Mouse (Mus musculus) CH12.LX (cell line): Measurements from ENCODE around the gene Acads. TPM values are rescaled to one million over a fixed set of nuclear protein-coding genes. Genes with fewer than 3 reads are reported as not detected.

Source experiments
- DNase-seq: peaks from one replicate; pipeline ENCODE4 v3.0.0-alpha.2; 2013; ENCODE audit errors: extremely low read depth
- H3K27ac ChIP-seq: 2 replicates; pipeline ENCODE4 v1.5.1; 2012; ENCODE audit warnings: low read depth, mild to moderate bottlenecking, control low read depth, moderate library complexity; ENCODE audit not compliant: insufficient read depth
- H3K27me3 ChIP-seq: replicated peaks from 2 replicates; pipeline ENCODE3; 2012; ENCODE audit warnings: inconsistent platforms
- H3K36me3 ChIP-seq, 2 experiments: replicated peaks in 1 of 2; 2 replicates each; pipeline versions ENCODE3 to v1.6.1; 2012; ENCODE audit warnings: inconsistent platforms in 1 of 2, low read length in 1 of 2, mild to moderate bottlenecking in 1 of 2, mixed read lengths in 1 of 2, moderate library complexity in 1 of 2; ENCODE audit not compliant: control insufficient read depth in 1 of 2, insufficient read depth in 1 of 2
- H3K4me1 ChIP-seq, 2 experiments: 2 replicates each; pipeline ENCODE4 v1.6.1; 2012; ENCODE audit warnings: inconsistent platforms in 1 of 2, moderate library complexity in 1 of 2; ENCODE audit not compliant: insufficient read depth in 2 of 2, control insufficient read depth in 1 of 2
- H3K4me2 ChIP-seq: 2 replicates; pipeline ENCODE4 v1.6.1; 2012; ENCODE audit warnings: low read depth, mild to moderate bottlenecking, control low read depth; ENCODE audit not compliant: poor library complexity, insufficient read depth, severe bottlenecking
- H3K4me3 ChIP-seq, 3 experiments: fragments of 150-350 bp in 1 of 3; sonication (generic) in 1 of 3; replicated peaks in 1 of 3; 2 replicates each; pipeline versions ENCODE3 to v1.5.1; 2011 to 2012; ENCODE audit warnings: low read depth in 2 of 3, low read length in 2 of 3, mild to moderate bottlenecking in 2 of 3, moderate library complexity in 2 of 3, control low read depth in 1 of 3, improper control_type of control experiment in 1 of 3, inconsistent platforms in 1 of 3, mixed read lengths in 1 of 3; ENCODE audit not compliant: poor library complexity in 1 of 3
- H3K79me2 ChIP-seq: replicated peaks from 2 replicates; pipeline ENCODE4 v1.6.1; 2012; ENCODE audit warnings: mild to moderate bottlenecking, moderate library complexity; ENCODE audit not compliant: control insufficient read depth, poor library complexity, insufficient read depth, severe bottlenecking; ENCODE audit errors: extremely low read depth
- H3K9ac ChIP-seq: 2 replicates; pipeline ENCODE4 v1.6.1; 2012; ENCODE audit warnings: low read depth, mild to moderate bottlenecking, control low read depth, moderate library complexity; ENCODE audit not compliant: insufficient read depth
- H3K9me3 ChIP-seq: replicated peaks from 2 replicates; pipeline ENCODE3; 2012; ENCODE audit warnings: low read length, inconsistent platforms, mixed read lengths
- BHLHE40 ChIP-seq: IDR thresholded peaks from 2 replicates; pipeline ENCODE4 v1.6.1; 2011; ENCODE audit warnings: mild to moderate bottlenecking, low read depth, low read length, improper control_type of control experiment
- CHD1 ChIP-seq: IDR thresholded peaks from 2 replicates; pipeline ENCODE4 v1.6.1; 2012; ENCODE audit warnings: low read depth, low read length, improper control_type of control experiment, inconsistent platforms
- CHD2 ChIP-seq: IDR thresholded peaks from 2 replicates; pipeline ENCODE4 v1.6.1; 2011; ENCODE audit warnings: low read length, improper control_type of control experiment
- E2F4 ChIP-seq: IDR thresholded peaks from 2 replicates; pipeline ENCODE4 v1.6.1; 2011; ENCODE audit warnings: low read depth, low read length, improper control_type of control experiment; ENCODE audit not compliant: insufficient replicate concordance
- ETS1 ChIP-seq: conservative IDR thresholded peaks from 2 replicates; pipeline ENCODE4 v1.6.1; 2012; ENCODE audit warnings: low read depth, mild to moderate bottlenecking, inconsistent platforms, low read length, improper control_type of control experiment, moderate library complexity
- IRF4 ChIP-seq: IDR thresholded peaks from 2 replicates; pipeline ENCODE4 v1.6.1; 2014; ENCODE audit warnings: low read depth, mild to moderate bottlenecking, inconsistent platforms, low read length, improper control_type of control experiment
- MAFK ChIP-seq: IDR thresholded peaks from 2 replicates; pipeline ENCODE4 v1.6.1; 2011; ENCODE audit warnings: low read length, improper control_type of control experiment; ENCODE audit not compliant: insufficient replicate concordance
- MAZ ChIP-seq: IDR thresholded peaks from 2 replicates; pipeline ENCODE4 v1.6.1; 2012; ENCODE audit warnings: low read depth, mild to moderate bottlenecking, inconsistent platforms, low read length, improper control_type of control experiment, moderate library complexity
- MEF2A ChIP-seq: IDR thresholded peaks from 2 replicates; pipeline ENCODE4 v1.6.1; 2014; ENCODE audit warnings: low read depth, mild to moderate bottlenecking, inconsistent platforms, low read length, improper control_type of control experiment, borderline replicate concordance
- MXI1 ChIP-seq: IDR thresholded peaks from 2 replicates; pipeline ENCODE4 v1.6.1; 2011; ENCODE audit warnings: mild to moderate bottlenecking, low read depth, low read length, improper control_type of control experiment
- POLR2A ChIP-seq: IDR thresholded peaks from 2 replicates; pipeline ENCODE4 v1.6.1; 2011; ENCODE audit warnings: low read depth, mild to moderate bottlenecking, improper control_type of control experiment, low read length
- POLR2AphosphoS2 ChIP-seq: IDR thresholded peaks from 2 replicates; pipeline ENCODE4 v1.6.1; 2011; ENCODE audit warnings: low read depth, low read length, improper control_type of control experiment
- RCOR1 ChIP-seq: conservative IDR thresholded peaks from 2 replicates; pipeline ENCODE4 v1.6.1; 2012; ENCODE audit warnings: low read depth, mild to moderate bottlenecking, inconsistent platforms, low read length, improper control_type of control experiment
- SIN3A ChIP-seq: IDR thresholded peaks from 2 replicates; pipeline ENCODE4 v1.6.1; 2012; ENCODE audit warnings: low read length, improper control_type of control experiment, inconsistent platforms
- SMC3 ChIP-seq: IDR thresholded peaks from 2 replicates; pipeline ENCODE4 v1.6.1; 2011; ENCODE audit warnings: low read depth, low read length, improper control_type of control experiment
- USF2 ChIP-seq: conservative IDR thresholded peaks from 2 replicates; pipeline ENCODE4 v1.6.1; 2011; ENCODE audit warnings: low read depth, low read length, improper control_type of control experiment
- ZC3H11A ChIP-seq: IDR thresholded peaks from 2 replicates; pipeline ENCODE4 v1.6.1; 2012; ENCODE audit warnings: low read depth, mild to moderate bottlenecking, inconsistent platforms, low read length, improper control_type of control experiment
- ZKSCAN1 ChIP-seq: IDR thresholded peaks from 2 replicates; pipeline ENCODE4 v1.6.1; 2012; ENCODE audit warnings: low read depth, inconsistent platforms, low read length, improper control_type of control experiment, borderline replicate concordance
- dilution Hi-C: fragments of 300-500 bp; cut with MboI; formaldehyde crosslinking; loops from 2 replicates; pipeline ENCODE4 v1.14.3; 2020; ENCODE audit warnings: low sequenced_read_pairs; ENCODE audit not compliant: extremely low pct_unique_long_range_greater_than_20kb, extremely low pct_ligation_motif_present
- in situ Hi-C: fragments of 300-500 bp; cut with MboI; formaldehyde crosslinking; loops from 3 replicates; pipeline ENCODE4 v1.14.3; 2019; ENCODE audit warnings: low sequenced_read_pairs, low pct_ligation_motif_present, low pct_unique_long_range_greater_than_20kb, mixed read lengths
- polyA plus RNA-seq: library from polyadenylated mRNA; unstranded; fragments of >175 nt; gene quantifications from 2 replicates; pipeline ENCODE4 v1.2.1, GENCODE M21; 2012; ENCODE audit warnings: low read depth; ENCODE audit not compliant: insufficient read length
- total RNA-seq, 2 experiments: library from RNA; depleted of rRNA; stranded (reverse); fragments of 300-350 nt in 1 of 2; fragments of >200 nt in 1 of 2; gene quantifications; 2 replicates each; pipeline ENCODE4 v1.2.3; 2012 to 2014

Acads gene
- total and polyA plus RNA-seq, 3 experiments = 43.0 to 57.8 (median 43.1) TPM

GRCm38 (mm10) chr5:115060977-115061376 lies 58.2 kb downstream of the Acads start:
- Histone ChIP-seq H3K9ac (no peak overlapping the region), H3K79me2 (0 out of 2 replicates have a peak, but pooled peaks cover under 1% of the 10 kb centered on the region), H3K4me1 (peaks cover 4 to 29% of the 10 kb centered on the region in 2 experiments; a peak in 2 of 4 replicates), H3K27ac (no peak overlapping the region), H3K27me3 (no peaks in the 10 kb centered on the region), H3K4me3 (no peak overlapping the region), H3K4me2 (no peak overlapping the region), H3K36me3 (peaks cover 4 to 52% of the 10 kb centered on the region in 2 experiments), H3K9me3 (no peaks in the 10 kb centered on the region)
- DNase-seq = no peak
- in situ Hi-C loops (no loop called here), dilution Hi-C loops (no loop called here)
- TF ChIP-seq POLR2A = no peak
- TF ChIP-seq RCOR1 = no peak
- TF ChIP-seq MAFK = no peak
- TF ChIP-seq ZKSCAN1 = no peak
- TF ChIP-seq E2F4 = no peak
- TF ChIP-seq POLR2AphosphoS2 = no peak
- no peak for TF ChIP-seq SIN3A
- no peak for TF ChIP-seq BHLHE40
- TF ChIP-seq MXI1 = no peak
- no peak for TF ChIP-seq SMC3
- TF ChIP-seq CHD1 = no peak
- no peak for TF ChIP-seq MAZ
- no peak for TF ChIP-seq USF2
- no peak for TF ChIP-seq IRF4
- TF ChIP-seq ZC3H11A = no peak
- no peak for TF ChIP-seq ETS1
- no peak for TF ChIP-seq CHD2
- no peak for TF ChIP-seq MEF2A

Other genes starting within 250 kb of the Acads start
- gene Oasl2, start 222.4 kb downstream of the Acads start, total RNA-seq (2012; rRNA removed) = not detected in 2 replicates
- gene Oasl2, start 222.4 kb downstream of the Acads start, total RNA-seq (2014; rRNA removed) = not detected in 2 replicates
- gene Oasl2, start 222.4 kb downstream of the Acads start, polyA plus RNA-seq = 0.31 and 0.38 TPM in 2 replicates
- not detected in 2 replicates for gene Oasl1, start 196.1 kb downstream of the Acads start, total RNA-seq (2012; rRNA removed)
- gene Oasl1, start 196.1 kb downstream of the Acads start, total RNA-seq (2014; rRNA removed) = not detected in 2 replicates
- 0.37 and 0.46 TPM in 2 replicates for gene Oasl1, start 196.1 kb downstream of the Acads start, polyA plus RNA-seq
- gene 2210016L21Rik, start 177.2 kb downstream of the Acads start, total RNA-seq (2012; rRNA removed) = 21.6 TPM in 2 replicates
- 11.0 and 11.5 TPM in 2 replicates for gene 2210016L21Rik, start 177.2 kb downstream of the Acads start, total RNA-seq (2014; rRNA removed)
- 32.5 and 49.1 TPM in 2 replicates for gene 2210016L21Rik, start 177.2 kb downstream of the Acads start, polyA plus RNA-seq
- gene Hnf1a, start 148.3 kb downstream of the Acads start, total RNA-seq (2012; rRNA removed) = not detected in 2 replicates
- not detected in 2 replicates for gene Hnf1a, start 148.3 kb downstream of the Acads start, total RNA-seq (2014; rRNA removed)
- not detected in 2 replicates for gene Hnf1a, start 148.3 kb downstream of the Acads start, polyA plus RNA-seq
- 13.6 and 14.3 TPM in 2 replicates for gene Sppl3, start 108.2 kb downstream of the Acads start, total RNA-seq (2012; rRNA removed)
- 12.1 and 14.9 TPM in 2 replicates for gene Sppl3, start 108.2 kb downstream of the Acads start, total RNA-seq (2014; rRNA removed)
- gene Sppl3, start 108.2 kb downstream of the Acads start, polyA plus RNA-seq = 18.3 and 29.2 TPM in 2 replicates
- 1.7 and 3.2 TPM in 2 replicates for gene Gm10401, start 21.1 kb downstream of the Acads start, total RNA-seq (2012; rRNA removed)
- gene Gm10401, start 21.1 kb downstream of the Acads start, total RNA-seq (2014; rRNA removed) = not detected in 2 replicates
- gene Gm10401, start 21.1 kb downstream of the Acads start, polyA plus RNA-seq = 6.9 and 10.9 TPM in 2 replicates
- gene Unc119b, start 15.6 kb upstream of the Acads start, total RNA-seq (2012; rRNA removed) = 21.7 and 22.6 TPM in 2 replicates
- gene Unc119b, start 15.6 kb upstream of the Acads start, total RNA-seq (2014; rRNA removed) = 11.9 and 13.3 TPM in 2 replicates
- gene Unc119b, start 15.6 kb upstream of the Acads start, polyA plus RNA-seq = 17.7 and 18.4 TPM in 2 replicates
- 128 and 144 TPM in 2 replicates for gene Mlec, start 38.8 kb upstream of the Acads start, total RNA-seq (2012; rRNA removed)
- gene Mlec, start 38.8 kb upstream of the Acads start, total RNA-seq (2014; rRNA removed) = 91.6 and 101 TPM in 2 replicates
- gene Mlec, start 38.8 kb upstream of the Acads start, polyA plus RNA-seq = 143 and 164 TPM in 2 replicates
- 0.71 and 1.7 TPM in 2 replicates for gene Cabp1, start 75.0 kb upstream of the Acads start, total RNA-seq (2012; rRNA removed)
- 0.38 and 0.59 TPM in 2 replicates for gene Cabp1, start 75.0 kb upstream of the Acads start, total RNA-seq (2014; rRNA removed)
- gene Cabp1, start 75.0 kb upstream of the Acads start, polyA plus RNA-seq = 1.7 and 1.8 TPM in 2 replicates
- gene Pop5, start 116.5 kb upstream of the Acads start, total RNA-seq (2012; rRNA removed) = 236 and 301 TPM in 2 replicates
- 156 and 161 TPM in 2 replicates for gene Pop5, start 116.5 kb upstream of the Acads start, total RNA-seq (2014; rRNA removed)
- 127 and 163 TPM in 2 replicates for gene Pop5, start 116.5 kb upstream of the Acads start, polyA plus RNA-seq
- gene Rnf10, start 153.6 kb upstream of the Acads start, total RNA-seq (2012; rRNA removed) = 63.6 and 68.5 TPM in 2 replicates
- gene Rnf10, start 153.6 kb upstream of the Acads start, total RNA-seq (2014; rRNA removed) = 38.5 and 39.9 TPM in 2 replicates
- 154 and 187 TPM in 2 replicates for gene Rnf10, start 153.6 kb upstream of the Acads start, polyA plus RNA-seq
- 46.7 and 46.8 TPM in 2 replicates for gene Coq5, start 160.3 kb upstream of the Acads start, total RNA-seq (2012; rRNA removed)
- 41.9 and 46.7 TPM in 2 replicates for gene Coq5, start 160.3 kb upstream of the Acads start, total RNA-seq (2014; rRNA removed)
- 42.3 and 43.9 TPM in 2 replicates for gene Coq5, start 160.3 kb upstream of the Acads start, polyA plus RNA-seq
- 312 and 488 TPM in 2 replicates for gene Dynll1, start 181.7 kb upstream of the Acads start, total RNA-seq (2012; rRNA removed)
- 456 and 502 TPM in 2 replicates for gene Dynll1, start 181.7 kb upstream of the Acads start, total RNA-seq (2014; rRNA removed)
- 516 and 646 TPM in 2 replicates for gene Dynll1, start 181.7 kb upstream of the Acads start, polyA plus RNA-seq
- gene Srsf9, start 207.8 kb upstream of the Acads start, total RNA-seq (2012; rRNA removed) = 73.4 and 82.8 TPM in 2 replicates
- 117 and 121 TPM in 2 replicates for gene Srsf9, start 207.8 kb upstream of the Acads start, total RNA-seq (2014; rRNA removed)
- 112 and 130 TPM in 2 replicates for gene Srsf9, start 207.8 kb upstream of the Acads start, polyA plus RNA-seq
- 6.2 and 7.3 TPM in 2 replicates for gene Gatc, start 221.8 kb upstream of the Acads start, total RNA-seq (2012; rRNA removed)
- gene Gatc, start 221.8 kb upstream of the Acads start, total RNA-seq (2014; rRNA removed) = 11.7 and 14.4 TPM in 2 replicates
- 27.0 and 34.0 TPM in 2 replicates for gene Gatc, start 221.8 kb upstream of the Acads start, polyA plus RNA-seq
- 33.7 and 36.9 TPM in 2 replicates for gene Triap1, start 221.9 kb upstream of the Acads start, total RNA-seq (2012; rRNA removed)
- gene Triap1, start 221.9 kb upstream of the Acads start, total RNA-seq (2014; rRNA removed) = 31.4 and 31.8 TPM in 2 replicates
- gene Triap1, start 221.9 kb upstream of the Acads start, polyA plus RNA-seq = 36.1 and 38.2 TPM in 2 replicates
- 546 and 673 TPM in 2 replicates for gene Cox6a1, start 229.6 kb upstream of the Acads start, total RNA-seq (2012; rRNA removed)
- gene Cox6a1, start 229.6 kb upstream of the Acads start, total RNA-seq (2014; rRNA removed) = 203 and 257 TPM in 2 replicates
- gene Cox6a1, start 229.6 kb upstream of the Acads start, polyA plus RNA-seq = 612 and 618 TPM in 2 replicates